Mouse (Mus musculus): ENCODE data around the gene Uvrag. TPM values are rescaled to one million over a fixed set of nuclear protein-coding genes. Genes with fewer than 3 reads are reported as not detected.
A peak's percentile ranks its signal among the peaks of the same experiment; 100 is the strongest.

Gene Uvrag
- total and polyA plus RNA-seq, 2 experiments, result 12.2 to 18.3 TPM

GRCm38 (mm10) chr7:99146906-99147305 lies 6.0 kb upstream of the Uvrag start:
- peak; percentile 36 for DNase-seq (ENCODE audit: extremely low read depth, low read depth, low spot score)

DNA sequence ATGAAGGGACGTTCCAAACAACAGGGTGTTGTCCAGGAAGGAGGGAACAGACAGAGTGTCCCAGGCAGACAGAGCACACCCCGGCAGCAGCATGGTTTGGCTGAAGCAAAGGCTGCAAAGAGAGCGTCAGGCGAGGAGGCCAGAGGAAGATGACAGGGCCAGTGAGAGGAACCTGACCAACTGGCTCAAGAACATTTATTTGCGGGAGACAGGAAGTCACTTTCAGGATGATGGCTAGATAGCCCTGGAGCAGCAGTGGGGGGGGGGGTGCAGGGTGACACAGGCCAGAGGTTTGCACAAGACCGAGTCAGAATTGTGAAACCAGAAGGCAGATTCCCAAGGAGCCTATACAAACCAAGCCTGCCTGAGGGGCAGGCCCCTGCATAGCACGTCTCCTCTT lies 5.1 kb upstream of the Uvrag start:
- peaks cover 9% of the 10 kb centered on the region; the same call in 1 of the 2 replicates for H3K4me1 ChIP-seq (ENCODE audit: control insufficient read depth, insufficient read depth, low read length)

More at GRCm38 (mm10) chr7:99146906-99147305, 6.0 kb upstream of the Uvrag start:
- TF ChIP-seq POLR2A (IDR thresholded peaks at IDR 0.05; ENCODE audit: extremely low read depth, insufficient read depth, low read length) (no peak), CTCF (IDR thresholded peaks at IDR 0.05; ENCODE audit: low read depth, low read length) (no peak)
- no peaks in the 10 kb centered on the region for H3K27me3 ChIP-seq (ENCODE audit: control insufficient read depth, insufficient read depth, low read length)
- peaks cover 7% of the 10 kb centered on the region; the same call in 1 of the 2 replicates for H3K4me1 ChIP-seq (ENCODE audit: control insufficient read depth, insufficient read depth, low read length)
- 84% methylated on average over 7 of the region's 7 CpGs for WGBS
- H3K79me2 ChIP-seq (ENCODE audit: control insufficient read depth, insufficient read depth, low read length), result no peaks in the 10 kb centered on the region
- peak overlapping the region; percentile 18; the same call in 1 of the 2 replicates for H3K27ac ChIP-seq (replicated peaks; ENCODE audit: insufficient read depth, low read depth, low read length)
- no peak overlapping the region for H3K9ac ChIP-seq (ENCODE audit: low read depth, low read length)
- no peaks in the 10 kb centered on the region for H3K36me3 ChIP-seq (ENCODE audit: control insufficient read depth, insufficient read depth, low read length)
- H3K4me3 ChIP-seq (ENCODE audit: insufficient read depth, low read depth, low read length), result no peak overlapping the region

DNA sequence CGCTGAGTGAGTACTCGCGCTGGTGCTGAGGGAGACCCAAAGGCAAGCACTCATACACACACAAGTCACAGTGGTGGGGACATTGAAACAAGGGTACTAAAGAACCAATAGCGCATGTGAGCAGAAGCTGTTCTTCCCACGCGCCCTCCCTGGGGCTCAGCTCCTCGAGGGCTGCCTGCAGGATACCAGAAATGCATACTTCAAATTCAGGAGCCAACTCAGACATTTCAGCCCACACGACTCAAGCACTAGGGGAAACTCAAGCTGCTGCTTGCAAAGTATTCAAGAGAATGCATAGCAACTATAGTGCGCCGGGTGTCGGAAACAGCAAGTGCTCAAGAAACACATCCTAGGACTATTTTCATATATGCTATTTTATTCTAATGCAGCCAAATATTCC lies 3.7 kb upstream of the Uvrag start:
- H3K36me3 ChIP-seq (ENCODE audit: control insufficient read depth, insufficient read depth, low read length), result no peaks in the 10 kb centered on the region
- 86% methylated on average over 11 of the region's 11 CpGs for WGBS
- H3K27ac ChIP-seq (replicated peaks; ENCODE audit: insufficient read depth, low read depth, low read length), result no peak overlapping the region

More for the DNA sequence above, 5.1 kb upstream of the Uvrag start:
- Histone ChIP-seq H3K27me3 (ENCODE audit: control insufficient read depth, insufficient read depth, low read length) (no peaks in the 10 kb centered on the region), H3K79me2 (ENCODE audit: control insufficient read depth, insufficient read depth, low read length) (no peaks in the 10 kb centered on the region), H3K4me3 (ENCODE audit: insufficient read depth, low read depth, low read length) (no peak overlapping the region), H3K27ac (replicated peaks; ENCODE audit: insufficient read depth, low read depth, low read length) (no peak overlapping the region), H3K9ac (ENCODE audit: low read depth, low read length) (no peak overlapping the region), H3K36me3 (ENCODE audit: control insufficient read depth, insufficient read depth, low read length) (no peaks in the 10 kb centered on the region)
- DNase-seq (ENCODE audit: extremely low read depth, low read depth, low spot score), result peak; percentile 57
- WGBS, result 17% methylated on average over 7 of the region's 7 CpGs
- no peak for TF ChIP-seq CTCF (IDR thresholded peaks at IDR 0.05; ENCODE audit: low read depth, low read length)
- TF ChIP-seq POLR2A (IDR thresholded peaks at IDR 0.05; ENCODE audit: extremely low read depth, insufficient read depth, low read length), result no peak

DNA sequence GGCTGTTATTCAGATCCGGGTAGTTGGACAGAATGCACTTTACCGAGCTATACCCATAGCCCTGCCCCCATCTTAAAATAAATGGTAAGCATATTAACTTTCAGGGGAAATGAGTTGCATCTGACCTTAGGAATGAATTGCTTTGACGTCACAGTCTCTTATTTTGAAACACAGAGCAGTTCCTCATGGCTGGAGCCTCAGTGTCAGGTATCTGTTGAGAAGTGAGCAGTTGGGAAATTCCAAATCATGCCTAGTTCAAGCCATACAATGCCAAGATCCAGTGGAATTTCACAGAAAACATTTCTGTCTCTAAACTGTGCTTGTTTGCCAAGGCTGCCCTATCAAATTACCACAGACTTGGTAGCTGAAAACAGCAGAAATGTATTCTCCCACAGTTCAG lies 2.3 kb upstream of the Uvrag start:
- no peak for TF ChIP-seq POLR2A (IDR thresholded peaks at IDR 0.05; ENCODE audit: extremely low read depth, insufficient read depth, low read length)
- TF ChIP-seq CTCF (IDR thresholded peaks at IDR 0.05; ENCODE audit: low read depth, low read length), result no peak
- Histone ChIP-seq H3K27me3 (ENCODE audit: control insufficient read depth, insufficient read depth, low read length) (no peaks in the 10 kb centered on the region), H3K27ac (replicated peaks; ENCODE audit: insufficient read depth, low read depth, low read length) (no peak overlapping the region), H3K36me3 (ENCODE audit: control insufficient read depth, insufficient read depth, low read length) (no peaks in the 10 kb centered on the region), H3K79me2 (ENCODE audit: control insufficient read depth, insufficient read depth, low read length) (peaks cover 3% of the 10 kb centered on the region; the same call in 1 of the 2 replicates), H3K9ac (ENCODE audit: low read depth, low read length) (no peak overlapping the region), H3K4me1 (ENCODE audit: control insufficient read depth, insufficient read depth, low read length) (peaks cover 16% of the 10 kb centered on the region), H3K4me3 (ENCODE audit: insufficient read depth, low read depth, low read length) (no peak overlapping the region)
- DNase-seq (ENCODE audit: extremely low read depth, low read depth, low spot score), result no peak
- 73% methylated on average over 3 of the region's 3 CpGs for WGBS

More for the DNA sequence above, 3.7 kb upstream of the Uvrag start:
- no peak for TF ChIP-seq POLR2A (IDR thresholded peaks at IDR 0.05; ENCODE audit: extremely low read depth, insufficient read depth, low read length)
- no peak for TF ChIP-seq CTCF (IDR thresholded peaks at IDR 0.05; ENCODE audit: low read depth, low read length)
- H3K27me3 ChIP-seq (ENCODE audit: control insufficient read depth, insufficient read depth, low read length), result no peaks in the 10 kb centered on the region
- peaks cover 9% of the 10 kb centered on the region; the same call in 1 of the 2 replicates for H3K4me1 ChIP-seq (ENCODE audit: control insufficient read depth, insufficient read depth, low read length)
- no peak overlapping the region for H3K4me3 ChIP-seq (ENCODE audit: insufficient read depth, low read depth, low read length)
- peaks cover 3% of the 10 kb centered on the region; the same call in 1 of the 2 replicates for H3K79me2 ChIP-seq (ENCODE audit: control insufficient read depth, insufficient read depth, low read length)
- no peak for DNase-seq (ENCODE audit: extremely low read depth, low read depth, low spot score)
- no peak overlapping the region for H3K9ac ChIP-seq (ENCODE audit: low read depth, low read length)

DNA sequence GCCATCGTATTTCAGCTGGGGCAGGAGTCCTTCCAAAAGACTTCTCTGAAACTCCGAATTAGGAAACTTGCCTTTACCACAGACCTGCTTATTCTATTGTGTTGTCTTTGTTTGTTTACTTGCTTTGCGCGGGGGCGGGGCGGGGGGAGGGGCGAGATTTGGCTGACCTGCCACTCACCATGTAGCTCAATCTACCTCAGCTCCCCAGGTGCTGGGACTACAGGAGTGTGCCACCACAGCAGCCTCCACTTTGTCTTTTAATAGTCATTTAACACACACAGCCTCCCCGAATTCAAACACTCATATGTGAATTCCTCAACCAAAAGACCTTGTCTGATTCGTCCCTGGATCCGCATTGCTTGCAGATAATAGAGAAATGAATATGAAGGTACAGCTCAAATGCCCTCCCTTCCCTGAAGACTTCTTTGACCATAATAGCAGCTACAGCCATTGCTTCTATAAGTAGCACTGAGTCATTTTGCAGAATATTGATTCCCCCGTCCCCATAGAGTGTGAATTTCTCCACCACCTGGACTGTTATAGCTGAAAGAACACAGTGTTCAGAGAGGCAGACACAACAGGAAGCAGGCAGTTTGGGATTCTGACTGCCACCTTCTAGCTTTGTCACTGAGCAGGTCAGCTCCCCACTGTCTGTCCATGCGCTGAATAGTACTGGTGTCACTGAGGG lies 1.1 kb upstream of the Uvrag start:
- Histone ChIP-seq H3K4me1 (ENCODE audit: control insufficient read depth, insufficient read depth, low read length) (peaks cover 20% of the 10 kb centered on the region), H3K27me3 (ENCODE audit: control insufficient read depth, insufficient read depth, low read length) (no peaks in the 10 kb centered on the region), H3K27ac (replicated peaks; ENCODE audit: insufficient read depth, low read depth, low read length) (no peak overlapping the region), H3K79me2 (ENCODE audit: control insufficient read depth, insufficient read depth, low read length) (peaks cover 7% of the 10 kb centered on the region; the same call in 1 of the 2 replicates), H3K4me3 (ENCODE audit: insufficient read depth, low read depth, low read length) (no peak overlapping the region), H3K36me3 (ENCODE audit: control insufficient read depth, insufficient read depth, low read length) (no peaks in the 10 kb centered on the region), H3K9ac (ENCODE audit: low read depth, low read length) (no peak overlapping the region)
- TF ChIP-seq POLR2A (IDR thresholded peaks at IDR 0.05; ENCODE audit: extremely low read depth, insufficient read depth, low read length), result no peak
- TF ChIP-seq CTCF (IDR thresholded peaks at IDR 0.05; ENCODE audit: low read depth, low read length), result no peak
- no peak for DNase-seq (ENCODE audit: extremely low read depth, low read depth, low spot score)
- 36% methylated on average over 12 of the region's 12 CpGs for WGBS

DNA sequence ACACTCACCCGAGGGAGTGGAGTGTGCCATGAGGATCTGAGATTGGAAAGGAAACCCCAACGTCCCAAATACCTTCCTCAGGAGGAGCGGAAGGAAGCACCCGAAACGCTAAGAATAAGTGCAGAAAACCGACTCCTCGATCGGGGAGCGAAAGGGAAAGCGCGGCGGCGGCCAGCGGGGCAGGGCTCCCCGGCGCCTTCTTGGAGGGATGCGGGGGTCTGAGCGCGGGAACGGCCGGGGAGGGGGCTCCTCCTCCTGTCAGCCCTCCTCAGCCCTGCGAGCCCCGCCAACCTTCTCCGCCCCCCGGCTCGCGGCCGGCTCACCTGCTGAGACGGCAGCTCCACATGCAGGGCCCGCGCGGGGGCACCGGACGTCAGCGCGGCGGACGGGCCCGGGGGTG lies 430 bp downstream of the Uvrag start:
- no peaks in the 10 kb centered on the region for H3K27me3 ChIP-seq (ENCODE audit: control insufficient read depth, insufficient read depth, low read length)
- WGBS, result 1% methylated on average over 39 of the region's 39 CpGs

More for the DNA sequence above, 430 bp downstream of the Uvrag start:
- Histone ChIP-seq H3K9ac (ENCODE audit: low read depth, low read length) (peak overlapping the region; percentile 84), H3K4me1 (ENCODE audit: control insufficient read depth, insufficient read depth, low read length) (peaks cover 18% of the 10 kb centered on the region), H3K27ac (replicated peaks; ENCODE audit: insufficient read depth, low read depth, low read length) (peak overlapping the region; percentile 70), H3K36me3 (ENCODE audit: control insufficient read depth, insufficient read depth, low read length) (no peaks in the 10 kb centered on the region), H3K4me3 (ENCODE audit: insufficient read depth, low read depth, low read length) (peak overlapping the region; percentile 77), H3K79me2 (ENCODE audit: control insufficient read depth, insufficient read depth, low read length) (peaks cover 22% of the 10 kb centered on the region; the same call in 1 of the 2 replicates)
- TF ChIP-seq POLR2A (IDR thresholded peaks at IDR 0.05; ENCODE audit: extremely low read depth, insufficient read depth, low read length), result no peak
- no peak for TF ChIP-seq CTCF (IDR thresholded peaks at IDR 0.05; ENCODE audit: low read depth, low read length)
- DNase-seq (ENCODE audit: extremely low read depth, low read depth, low spot score), result no peak
